Mouse (Mus musculus): ENCODE measurements around the gene Pip4k2b. TPM values are rescaled to one million over a fixed set of nuclear protein-coding genes. Genes with fewer than 3 reads are reported as not detected.

Pip4k2b gene
- polyA plus RNA-seq, 1 experiment from 2014 or later: 3.7 TPM

GRCm38 (mm10) chr11:97728311-97728710 is 16.2 kb downstream of the Pip4k2b start:
- no peak for ATAC-seq
- no peaks in the 10 kb centered on the region for H3K4me1 ChIP-seq (replicated peaks)
- peaks cover 88% of the 10 kb centered on the region for H3K36me3 ChIP-seq

GRCm38 (mm10) chr11:97723709-97724108 is 20.8 kb downstream of the Pip4k2b start:
- no peak for ATAC-seq
- H3K4me3 ChIP-seq (replicated peaks): no peak overlapping the region
- no peak overlapping the region for H3K27ac ChIP-seq
- H3K4me2 ChIP-seq (replicated peaks): no peak overlapping the region
- H3K9ac ChIP-seq (replicated peaks): no peak overlapping the region
- H3K4me1 ChIP-seq (replicated peaks): no peaks in the 10 kb centered on the region
- WGBS: 91% methylated on average over 7 of the region's 7 CpGs
- peaks cover 99% of the 10 kb centered on the region for H3K36me3 ChIP-seq
- H3K27me3 ChIP-seq: no peaks in the 10 kb centered on the region
- H3K9me3 ChIP-seq: 0 out of 2 replicates have a peak, but pooled peaks cover 4% of the 10 kb centered on the region

More at GRCm38 (mm10) chr11:97728311-97728710, 16.2 kb downstream of the Pip4k2b start:
- H3K27ac ChIP-seq: no peak overlapping the region
- H3K27me3 ChIP-seq: no peaks in the 10 kb centered on the region
- WGBS: 85% methylated on average over 7 of the region's 7 CpGs
- no peak overlapping the region for H3K4me3 ChIP-seq (replicated peaks)
- no peaks in the 10 kb centered on the region for H3K9me3 ChIP-seq
- H3K9ac ChIP-seq (replicated peaks): no peak overlapping the region
- no peak overlapping the region for H3K4me2 ChIP-seq (replicated peaks)

- H3K27me3 ChIP-seq: no peaks in the 10 kb centered on the region
- H3K4me1 ChIP-seq (replicated peaks): no peaks in the 10 kb centered on the region
- ATAC-seq: no peak
- no peak overlapping the region for H3K4me2 ChIP-seq (replicated peaks)
- no peak overlapping the region for H3K9ac ChIP-seq (replicated peaks)
- H3K9me3 ChIP-seq: 0 out of 2 replicates have a peak, but pooled peaks cover 4% of the 10 kb centered on the region
- H3K36me3 ChIP-seq: peaks cover 97% of the 10 kb centered on the region
- no peak overlapping the region for H3K27ac ChIP-seq
- 96% methylated on average over 4 of the region's 4 CpGs for WGBS
- no peak overlapping the region for H3K4me3 ChIP-seq (replicated peaks)
Measured at GRCm38 (mm10) chr11:97721338-97721737, 23.2 kb downstream of the Pip4k2b start.

- Histone ChIP-seq H3K9me3 (0 out of 2 replicates have a peak, but pooled peaks cover 4% of the 10 kb centered on the region), H3K27ac (no peak overlapping the region), H3K4me1 (replicated peaks) (no peaks in the 10 kb centered on the region), H3K36me3 (peaks cover 92% of the 10 kb centered on the region), H3K27me3 (no peaks in the 10 kb centered on the region), H3K9ac (replicated peaks) (no peak overlapping the region), H3K4me3 (replicated peaks) (no peak overlapping the region), H3K4me2 (replicated peaks) (no peak overlapping the region)
- 93% methylated on average over 4 of the region's 4 CpGs for WGBS
- no peak for ATAC-seq
Measured at GRCm38 (mm10) chr11:97719041-97719440, 25.5 kb downstream of the Pip4k2b start.

GRCm38 (mm10) chr11:97718281-97718860 is 26.1 kb downstream of the Pip4k2b start:
- WGBS: 88% methylated on average over 15 of the region's 15 CpGs
- H3K4me1 ChIP-seq (replicated peaks): no peaks in the 10 kb centered on the region
- H3K4me3 ChIP-seq (replicated peaks): no peak overlapping the region
- no peak for ATAC-seq
- peaks cover 92% of the 10 kb centered on the region for H3K36me3 ChIP-seq
- H3K4me2 ChIP-seq (replicated peaks): no peak overlapping the region
- 0 out of 2 replicates have a peak, but pooled peaks cover 4% of the 10 kb centered on the region for H3K9me3 ChIP-seq
- H3K27me3 ChIP-seq: no peaks in the 10 kb centered on the region
- no peak overlapping the region for H3K9ac ChIP-seq (replicated peaks)
- no peak overlapping the region for H3K27ac ChIP-seq

GRCm38 (mm10) chr11:97717369-97718280 is 26.9 kb downstream of the Pip4k2b start:
- Histone ChIP-seq H3K27ac (no peak overlapping the region), H3K4me1 (replicated peaks) (no peaks in the 10 kb centered on the region), H3K9me3 (0 out of 2 replicates have a peak, but pooled peaks cover 4% of the 10 kb centered on the region), H3K27me3 (no peaks in the 10 kb centered on the region), H3K36me3 (peaks cover 92% of the 10 kb centered on the region), H3K4me3 (replicated peaks) (no peak overlapping the region), H3K9ac (replicated peaks) (no peak overlapping the region), H3K4me2 (replicated peaks) (no peak overlapping the region)
- 91% methylated on average over 26 of the region's 26 CpGs for WGBS
- no peak for ATAC-seq

- Histone ChIP-seq H3K27ac (no peak overlapping the region), H3K4me2 (replicated peaks) (no peak overlapping the region), H3K36me3 (peaks cover 92% of the 10 kb centered on the region), H3K9ac (replicated peaks) (no peak overlapping the region), H3K4me3 (replicated peaks) (no peak overlapping the region), H3K27me3 (no peaks in the 10 kb centered on the region), H3K4me1 (replicated peaks) (no peaks in the 10 kb centered on the region), H3K9me3 (no peaks in the 10 kb centered on the region)
- 89% methylated on average over 8 of the region's 8 CpGs for WGBS
- ATAC-seq: no peak
Measured at GRCm38 (mm10) chr11:97716021-97716420, 28.5 kb downstream of the Pip4k2b start.

GRCm38 (mm10) chr11:97714784-97715760 is 29.4 kb downstream of the Pip4k2b start:
- ATAC-seq: no peak
- Histone ChIP-seq H3K36me3 (peaks cover 83% of the 10 kb centered on the region), H3K4me2 (replicated peaks) (no peak overlapping the region), H3K9me3 (no peaks in the 10 kb centered on the region), H3K4me1 (replicated peaks) (no peaks in the 10 kb centered on the region), H3K27me3 (no peaks in the 10 kb centered on the region), H3K9ac (replicated peaks) (no peak overlapping the region), H3K27ac (no peak overlapping the region), H3K4me3 (replicated peaks) (no peak overlapping the region)
- WGBS: 93% methylated on average over 14 of the region's 14 CpGs

- peaks cover 77% of the 10 kb centered on the region for H3K36me3 ChIP-seq
- ATAC-seq: no peak
Measured at GRCm38 (mm10) chr11:97714356-97714755, 30.1 kb downstream of the Pip4k2b start.

GRCm38 (mm10) chr11:97713896-97714295 is 30.6 kb downstream of the Pip4k2b start:
- no peak for ATAC-seq
- H3K36me3 ChIP-seq: peaks cover 76% of the 10 kb centered on the region

More at GRCm38 (mm10) chr11:97714356-97714755, 30.1 kb downstream of the Pip4k2b start:
- no peak overlapping the region for H3K4me3 ChIP-seq (replicated peaks)
- 94% methylated on average over 3 of the region's 3 CpGs for WGBS
- H3K9ac ChIP-seq (replicated peaks): no peak overlapping the region
- no peaks in the 10 kb centered on the region for H3K4me1 ChIP-seq (replicated peaks)
- H3K27me3 ChIP-seq: no peaks in the 10 kb centered on the region
- no peak overlapping the region for H3K27ac ChIP-seq
- no peaks in the 10 kb centered on the region for H3K9me3 ChIP-seq
- H3K4me2 ChIP-seq (replicated peaks): no peak overlapping the region

GRCm38 (mm10) chr11:97712286-97712685 is 32.2 kb downstream of the Pip4k2b start:
- Histone ChIP-seq H3K36me3 (peaks cover 74% of the 10 kb centered on the region), H3K4me2 (replicated peaks) (no peak overlapping the region), H3K4me1 (replicated peaks) (no peaks in the 10 kb centered on the region), H3K4me3 (replicated peaks) (no peak overlapping the region), H3K9ac (replicated peaks) (no peak overlapping the region), H3K9me3 (no peaks in the 10 kb centered on the region), H3K27ac (no peak overlapping the region), H3K27me3 (no peaks in the 10 kb centered on the region)
- no peak for ATAC-seq
- 89% methylated on average over 15 of the region's 15 CpGs for WGBS

More at GRCm38 (mm10) chr11:97713896-97714295, 30.6 kb downstream of the Pip4k2b start:
- Histone ChIP-seq H3K9ac (replicated peaks) (no peak overlapping the region), H3K27me3 (no peaks in the 10 kb centered on the region), H3K4me2 (replicated peaks) (no peak overlapping the region), H3K4me1 (replicated peaks) (no peaks in the 10 kb centered on the region), H3K4me3 (replicated peaks) (no peak overlapping the region), H3K27ac (no peak overlapping the region), H3K9me3 (no peaks in the 10 kb centered on the region)
- 88% methylated on average over 8 of the region's 8 CpGs for WGBS
